Mouse (Mus musculus) limb, embryonic 14.5 days (tissue): Measurements from ENCODE around the gene Col5a1. TPM values are rescaled to one million over a fixed set of nuclear protein-coding genes. Genes with fewer than 3 reads are reported as not detected.

Experiments used
- ATAC-seq: fragments of 200-750 bp; cut with Nextera tagmentation; 2 replicates; pipeline ENCODE4 v1.8.0; 2017; ENCODE audit warnings: low read depth, moderate number of reproducible peaks, moderate TSS enrichment; ENCODE audit not compliant: low FRiP score
- DNase-seq: peaks from one replicate; pipeline ENCODE4 v3.0.0-alpha.2; 2015; ENCODE audit warnings: low spot score
- H3K27ac ChIP-seq: fragments of 300-500 bp; sonication (generic); replicated peaks from 2 replicates; pipeline ENCODE4 v1.5.1; 2014; ENCODE audit warnings: low read depth, mild to moderate bottlenecking, low read length, moderate library complexity, mixed read lengths
- H3K27me3 ChIP-seq: fragments of 300-500 bp; sonication (generic); 2 replicates; pipeline ENCODE4 v1.6.1; 2014; ENCODE audit warnings: low read length, mixed read lengths; ENCODE audit not compliant: control insufficient read depth, insufficient read depth
- H3K36me3 ChIP-seq: fragments of 300-500 bp; sonication (generic); 2 replicates; pipeline ENCODE4 v1.6.1; 2014; ENCODE audit warnings: mild to moderate bottlenecking, low read length, moderate library complexity, mixed read lengths; ENCODE audit not compliant: control insufficient read depth, insufficient read depth
- H3K4me1 ChIP-seq: fragments of 300-500 bp; sonication (generic); 2 replicates; pipeline ENCODE4 v1.6.1; 2014; ENCODE audit warnings: antibody characterized with exemption, low read length, mixed read lengths; ENCODE audit not compliant: control insufficient read depth, insufficient read depth
- H3K4me2 ChIP-seq: fragments of 300-500 bp; sonication (generic); replicated peaks from 2 replicates; pipeline ENCODE4 v1.6.1; 2014; ENCODE audit warnings: low read depth, mild to moderate bottlenecking, low read length, moderate library complexity; ENCODE audit not compliant: severe bottlenecking
- H3K4me3 ChIP-seq: fragments of 300-500 bp; sonication (generic); replicated peaks from 2 replicates; pipeline ENCODE4 v1.5.1; 2014; ENCODE audit warnings: low read length
- H3K9ac ChIP-seq: fragments of 300-500 bp; sonication (generic); 2 replicates; pipeline ENCODE4 v1.6.1; 2014; ENCODE audit warnings: mild to moderate bottlenecking, low read depth, low read length, moderate library complexity; ENCODE audit not compliant: severe bottlenecking
- H3K9me3 ChIP-seq: fragments of 300-500 bp; sonication (generic); 2 replicates; pipeline ENCODE4 v1.6.1; 2016; ENCODE audit warnings: low read length; ENCODE audit not compliant: control insufficient read depth
- POLR2A ChIP-seq: fragments of 200-500 bp; IDR thresholded peaks from 2 replicates; pipeline ENCODE4 v1.8.0; 2012; ENCODE audit warnings: inconsistent platforms, mild to moderate bottlenecking, moderate library complexity, borderline replicate concordance; ENCODE audit not compliant: insufficient read depth, insufficient read length; ENCODE audit errors: extremely low read depth
- WGBS: fragments of 180-500 bp; shearing (Covaris S2); extraction: QIAGEN DNeasy Blood & Tissue Kit; methylation state at CpG from one replicate; pipeline ENCODE4 v1.1.7; 2014; 5-methylcytosine and 5-hydroxymethylcytosine counted together
- polyA plus RNA-seq, 2 experiments: library from polyadenylated mRNA; depleted of rRNA in 1 of 2; stranded (reverse) in 1 of 2; unstranded in 1 of 2; fragments of >200 nt; fragmentation: Nextera tagmentation in 1 of 2; extraction: Ambion mirVana in 1 of 2; gene quantifications; 2 replicates each; pipeline versions ENCODE4 v1.2.1 to v1.2.3; 2012 to 2014

Gene Col5a1
- polyA plus RNA-seq, 2 experiments, result 256 to 304 TPM

- no peak overlapping the region for H3K9ac ChIP-seq
- TF ChIP-seq POLR2A, result no peak
- no peaks in the 10 kb centered on the region for H3K9me3 ChIP-seq
- 44% methylated on average over 18 of the region's 18 CpGs for WGBS
- no peaks in the 10 kb centered on the region for H3K27me3 ChIP-seq
- DNase-seq (no peak), ATAC-seq (no peak)
- H3K4me2 ChIP-seq, result no peak overlapping the region
- no peak overlapping the region for H3K4me3 ChIP-seq
- peaks cover 13% of the 10 kb centered on the region for H3K4me1 ChIP-seq
- peak overlapping the region; percentile 48; the same call in 1 of the 2 replicates for H3K27ac ChIP-seq
- no peaks in the 10 kb centered on the region for H3K36me3 ChIP-seq
Measured at GRCm38 (mm10) chr2:27864491-27865365, 21.5 kb upstream of the Col5a1 start.

- H3K9me3 ChIP-seq, result no peaks in the 10 kb centered on the region
- TF ChIP-seq POLR2A, result no peak
- no peak overlapping the region for H3K4me2 ChIP-seq
- H3K27me3 ChIP-seq, result no peaks in the 10 kb centered on the region
- H3K4me1 ChIP-seq, result peaks cover 17% of the 10 kb centered on the region
- no peak overlapping the region for H3K27ac ChIP-seq
- H3K36me3 ChIP-seq, result no peaks in the 10 kb centered on the region
- DNase-seq, result no peak
- WGBS, result 76% methylated on average over 1 of the region's 1 CpGs
- H3K9ac ChIP-seq, result no peak overlapping the region
- ATAC-seq, result no peak
- H3K4me3 ChIP-seq, result no peak overlapping the region
Measured at GRCm38 (mm10) chr2:27870586-27870985, 15.6 kb upstream of the Col5a1 start.

- no peak for TF ChIP-seq POLR2A
- no peaks in the 10 kb centered on the region for H3K9me3 ChIP-seq
- H3K4me1 ChIP-seq, result peaks cover 21% of the 10 kb centered on the region
- H3K4me2 ChIP-seq, result no peak overlapping the region
- no peaks in the 10 kb centered on the region for H3K36me3 ChIP-seq
- no peak overlapping the region for H3K27ac ChIP-seq
- no peak overlapping the region for H3K9ac ChIP-seq
- H3K4me3 ChIP-seq, result no peak overlapping the region
- 68% methylated on average over 4 of the region's 4 CpGs for WGBS
- ATAC-seq (no peak), DNase-seq (no peak)
- no peaks in the 10 kb centered on the region for H3K27me3 ChIP-seq
Measured at GRCm38 (mm10) chr2:27871056-27871455, 15.2 kb upstream of the Col5a1 start.

- no peaks in the 10 kb centered on the region for H3K27me3 ChIP-seq
- no peaks in the 10 kb centered on the region for H3K36me3 ChIP-seq
- WGBS, result 67% methylated on average over 3 of the region's 3 CpGs
- H3K9ac ChIP-seq, result no peak overlapping the region
- H3K27ac ChIP-seq, result no peak overlapping the region; the same call in 1 of the 2 replicates
- no peak overlapping the region for H3K4me2 ChIP-seq
- H3K4me1 ChIP-seq, result peaks cover 31% of the 10 kb centered on the region
- no peak for TF ChIP-seq POLR2A
- DNase-seq (no peak), ATAC-seq (no peak)
- H3K4me3 ChIP-seq, result no peak overlapping the region
- H3K9me3 ChIP-seq, result no peaks in the 10 kb centered on the region
Measured at GRCm38 (mm10) chr2:27872276-27872675, 13.9 kb upstream of the Col5a1 start.

GRCm38 (mm10) chr2:27873030-27873429, 13.2 kb upstream of the Col5a1 start:
- DNase-seq (no peak), ATAC-seq (no peak)
- H3K9ac ChIP-seq, result no peak overlapping the region
- no peaks in the 10 kb centered on the region for H3K9me3 ChIP-seq
- no peak overlapping the region for H3K4me2 ChIP-seq
- H3K4me3 ChIP-seq, result no peak overlapping the region
- 67% methylated on average over 5 of the region's 5 CpGs for WGBS
- H3K27ac ChIP-seq, result no peak overlapping the region
- TF ChIP-seq POLR2A, result no peak
- H3K36me3 ChIP-seq, result no peaks in the 10 kb centered on the region
- H3K4me1 ChIP-seq, result peaks cover 31% of the 10 kb centered on the region
- H3K27me3 ChIP-seq, result no peaks in the 10 kb centered on the region
